Mouse (Mus musculus) kidney, postnatal 0 days (tissue): ENCODE measurements at regions not wholly inside any gene's neighbourhood (a gene's known extent, or its start where the extent isn't known, plus 50 kb on each side); places are given as distances from the start of the nearest gene placed in this dataset.
A peak's percentile ranks its signal among the peaks of the same experiment; 100 is the strongest.

Experiments used
- ATAC-seq: fragments of 200-750 bp; cut with Nextera tagmentation; replicated peaks from 2 replicates; pipeline ENCODE4 v1.8.0; 2017; ENCODE audit warnings: low read depth, moderate number of reproducible peaks, moderate TSS enrichment, moderate library complexity; ENCODE audit not compliant: low FRiP score
- DNase-seq: peaks from one replicate; pipeline ENCODE4 v3.0.0-alpha.2; 2016; ENCODE audit warnings: low spot score
- H3K27ac ChIP-seq: fragments of 300-500 bp; sonication (generic); 2 replicates; pipeline ENCODE4 v1.5.1; 2014; ENCODE audit warnings: mild to moderate bottlenecking
- H3K27me3 ChIP-seq: fragments of 300-500 bp; sonication (generic); 2 replicates; pipeline ENCODE4 v1.6.1; 2014; ENCODE audit warnings: low read length, mixed read lengths; ENCODE audit not compliant: insufficient read depth
- H3K36me3 ChIP-seq: fragments of 300-500 bp; sonication (generic); 2 replicates; pipeline ENCODE4 v1.6.1; 2014; ENCODE audit warnings: low read length, mixed read lengths; ENCODE audit not compliant: insufficient read depth
- H3K4me1 ChIP-seq: fragments of 300-500 bp; sonication (generic); replicated peaks from 2 replicates; pipeline ENCODE4 v1.6.1; 2014; ENCODE audit warnings: antibody characterized with exemption, low read length, mixed read lengths; ENCODE audit not compliant: insufficient read depth
- H3K4me2 ChIP-seq: fragments of 300-500 bp; sonication (generic); 2 replicates; pipeline ENCODE4 v1.6.1; 2014; ENCODE audit warnings: mild to moderate bottlenecking, low read length, moderate library complexity, mixed read lengths
- H3K4me3 ChIP-seq: fragments of 300-500 bp; sonication (generic); replicated peaks from 2 replicates; pipeline ENCODE4 v1.5.1; 2014; ENCODE audit warnings: low read depth, low read length
- H3K9ac ChIP-seq: fragments of 300-500 bp; sonication (generic); 2 replicates; pipeline ENCODE4 v1.6.1; 2014; ENCODE audit warnings: low read depth, low read length
- H3K9me3 ChIP-seq: fragments of 300-500 bp; sonication (generic); replicated peaks from 2 replicates; pipeline ENCODE4 v1.6.1; 2016; ENCODE audit warnings: low read length, inconsistent platforms, mixed read lengths
- CTCF ChIP-seq: IDR thresholded peaks from 2 replicates; pipeline ENCODE4 v1.5.1; 2016; ENCODE audit warnings: antibody characterized with exemption, low read depth, mild to moderate bottlenecking, moderate library complexity
- WGBS: fragments of 180-500 bp; shearing (Covaris S2); extraction: QIAGEN DNeasy Blood & Tissue Kit; methylation state at CpG from one replicate; pipeline ENCODE4 v1.1.7; 2014; 5-methylcytosine and 5-hydroxymethylcytosine counted together

DNA sequence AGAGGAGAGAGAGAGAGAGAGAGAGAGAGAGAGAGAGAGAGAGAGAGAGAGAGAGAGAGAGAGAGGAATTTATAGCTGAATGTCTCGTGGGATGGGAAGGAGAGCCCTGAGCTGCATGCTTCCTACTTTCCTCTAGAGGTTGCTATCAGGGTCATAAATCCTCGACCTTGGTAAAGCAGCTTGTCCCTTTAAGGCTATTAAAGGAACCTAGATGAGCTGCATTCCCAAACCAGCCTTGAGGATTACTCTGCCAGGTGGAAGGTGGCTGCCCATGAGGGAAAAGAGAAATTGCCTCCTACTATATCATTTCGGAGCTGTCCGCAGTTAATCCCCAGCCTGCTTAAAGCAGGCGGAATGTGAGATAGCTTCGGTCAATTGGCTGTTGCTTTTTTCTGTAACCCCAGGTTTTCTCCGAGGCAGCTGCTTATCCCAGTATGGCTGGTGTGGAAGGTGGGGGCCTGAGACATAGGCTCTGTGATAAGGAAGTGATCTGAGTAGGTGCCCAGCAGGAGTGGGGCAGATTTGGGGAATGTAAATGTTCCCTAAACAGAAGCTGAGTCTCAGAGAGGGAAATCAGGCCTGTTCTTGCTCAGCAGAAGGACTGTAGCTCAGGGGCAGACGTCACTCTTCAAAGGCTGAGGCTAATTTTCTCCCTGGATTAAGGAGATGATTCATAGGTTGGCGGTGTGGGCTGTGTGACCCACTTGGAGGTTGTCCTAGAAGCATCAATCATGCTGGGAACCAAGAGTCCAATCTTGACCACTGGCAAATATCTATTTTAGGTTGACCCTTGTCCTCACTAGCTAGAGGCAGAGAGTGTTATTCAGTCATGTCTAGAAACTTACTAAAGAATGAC, 255.2 kb upstream of the Camk1g start:
- no peak; the same call in 1 of the 2 replicates for ATAC-seq
- no peak for TF ChIP-seq CTCF
- H3K4me1 ChIP-seq, result no peaks in the 10 kb centered on the region
- no peak overlapping the region for H3K4me2 ChIP-seq
- no peak overlapping the region for H3K27ac ChIP-seq
- WGBS, result 21% methylated on average over 9 of the region's 9 CpGs
- H3K36me3 ChIP-seq, result no peaks in the 10 kb centered on the region
- H3K27me3 ChIP-seq, result no peaks in the 10 kb centered on the region
- H3K9ac ChIP-seq, result no peak overlapping the region
- peak; percentile 15 for DNase-seq
- no peak overlapping the region for H3K4me3 ChIP-seq
- H3K9me3 ChIP-seq, result no peaks in the 10 kb centered on the region

DNA sequence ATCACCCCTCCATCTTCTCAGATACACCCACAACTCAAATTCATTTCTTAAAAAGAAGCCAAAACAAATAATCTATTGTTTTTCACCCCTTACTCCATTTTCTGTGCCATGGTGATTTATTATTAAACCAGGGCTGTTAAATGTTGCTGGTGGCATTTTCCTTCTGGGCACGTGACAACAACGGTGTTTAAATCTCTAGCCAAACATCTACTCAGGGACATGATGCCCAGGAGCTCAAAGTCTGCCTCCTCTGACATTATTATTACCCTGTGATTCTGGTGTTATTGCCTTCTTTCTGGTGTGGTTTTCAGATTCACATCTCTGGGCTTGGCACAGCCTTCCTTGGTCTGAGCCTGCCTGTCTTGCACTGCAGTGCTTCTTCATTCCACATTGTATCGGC, 253.5 kb upstream of the Camk1g start:
- Histone ChIP-seq H3K27ac (no peak overlapping the region), H3K4me2 (no peak overlapping the region), H3K4me3 (no peak overlapping the region), H3K4me1 (no peaks in the 10 kb centered on the region), H3K9me3 (no peaks in the 10 kb centered on the region), H3K36me3 (no peaks in the 10 kb centered on the region), H3K9ac (no peak overlapping the region), H3K27me3 (no peaks in the 10 kb centered on the region)
- ATAC-seq, result no peak
- TF ChIP-seq CTCF, result no peak
- WGBS, result 76% methylated on average over 3 of the region's 3 CpGs
- no peak for DNase-seq

DNA sequence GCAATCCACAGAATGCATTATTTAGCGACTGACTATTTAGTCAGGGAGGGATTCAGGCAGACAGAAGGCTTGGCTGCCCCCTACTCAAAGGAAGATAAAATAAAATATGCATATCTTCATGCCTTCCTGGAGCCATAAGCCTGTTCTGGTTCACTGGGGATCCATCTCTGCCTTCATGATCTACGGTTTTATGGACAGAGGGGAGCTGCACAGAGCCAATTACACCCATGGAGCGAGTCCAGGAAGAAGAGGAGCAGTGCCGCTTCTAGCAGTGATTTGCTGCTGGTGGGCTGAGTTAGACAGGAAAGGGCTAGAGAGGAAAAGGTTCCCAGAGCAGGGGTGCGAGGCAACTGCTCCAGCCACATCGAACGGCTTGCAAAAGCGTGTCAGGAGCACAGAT, 248.2 kb upstream of the Camk1g start:
- no peak for ATAC-seq
- no peaks in the 10 kb centered on the region for H3K36me3 ChIP-seq
- no peaks in the 10 kb centered on the region for H3K4me1 ChIP-seq
- no peaks in the 10 kb centered on the region for H3K27me3 ChIP-seq
- H3K4me2 ChIP-seq, result no peak overlapping the region
- no peaks in the 10 kb centered on the region for H3K9me3 ChIP-seq
- H3K4me3 ChIP-seq, result no peak overlapping the region
- H3K27ac ChIP-seq, result no peak overlapping the region
- WGBS, result 18% methylated on average over 8 of the region's 8 CpGs
- no peak overlapping the region for H3K9ac ChIP-seq
- no peak for TF ChIP-seq CTCF
- DNase-seq, result peak; percentile 25

DNA sequence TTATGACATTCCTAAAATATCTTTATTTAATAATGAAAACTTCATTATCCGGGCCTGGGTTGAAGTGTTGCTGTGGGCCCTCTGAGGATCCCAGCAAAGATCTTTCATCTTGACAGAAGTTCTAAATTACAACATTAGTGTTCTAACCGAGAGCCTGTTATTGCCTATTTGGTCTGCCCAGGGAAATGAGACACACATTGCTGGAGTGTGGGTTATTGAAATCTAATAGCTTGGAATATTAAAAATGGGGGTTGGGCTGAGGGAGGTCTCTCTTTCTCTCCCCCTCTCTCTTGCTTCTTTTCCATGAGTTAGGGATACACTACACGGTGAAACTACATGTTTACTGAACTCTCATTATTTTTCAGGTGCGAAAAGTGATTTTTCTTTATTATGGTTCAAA, 240.4 kb upstream of the Camk1g start:
- H3K27me3 ChIP-seq, result no peaks in the 10 kb centered on the region
- no peak overlapping the region for H3K4me2 ChIP-seq
- 48% methylated on average over 4 of the region's 4 CpGs for WGBS
- no peak for ATAC-seq
- TF ChIP-seq CTCF, result no peak
- H3K36me3 ChIP-seq, result no peaks in the 10 kb centered on the region
- H3K9me3 ChIP-seq, result no peaks in the 10 kb centered on the region
- H3K4me1 ChIP-seq, result no peaks in the 10 kb centered on the region
- no peak overlapping the region for H3K27ac ChIP-seq
- no peak overlapping the region for H3K9ac ChIP-seq
- no peak overlapping the region for H3K4me3 ChIP-seq
- DNase-seq, result no peak

DNA sequence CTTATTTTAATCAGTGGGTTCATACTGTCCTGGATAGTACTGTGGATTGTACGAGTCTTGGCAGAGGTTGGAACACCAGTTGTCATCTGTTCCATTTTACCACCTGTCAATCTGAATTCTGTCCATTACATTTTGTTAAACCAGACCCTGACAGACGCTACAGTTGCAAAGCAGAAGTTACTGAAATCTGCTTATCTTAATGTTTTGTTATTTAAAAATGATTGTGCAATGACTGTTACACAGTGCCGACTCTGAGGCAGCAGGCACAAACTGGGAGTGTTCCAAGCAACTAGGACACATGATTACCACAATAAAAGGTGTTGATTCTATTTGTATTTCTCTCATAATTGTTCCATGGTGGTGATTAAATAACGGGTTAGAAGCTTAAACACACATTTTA, 229.8 kb upstream of the Camk1g start:
- Histone ChIP-seq H3K4me1 (no peaks in the 10 kb centered on the region), H3K9me3 (no peaks in the 10 kb centered on the region), H3K27ac (no peak overlapping the region), H3K36me3 (no peaks in the 10 kb centered on the region), H3K4me2 (no peak overlapping the region), H3K4me3 (no peak overlapping the region), H3K27me3 (no peaks in the 10 kb centered on the region), H3K9ac (no peak overlapping the region)
- TF ChIP-seq CTCF, result no peak
- WGBS, result 74% methylated on average over 4 of the region's 4 CpGs
- ATAC-seq, result no peak
- no peak for DNase-seq

DNA sequence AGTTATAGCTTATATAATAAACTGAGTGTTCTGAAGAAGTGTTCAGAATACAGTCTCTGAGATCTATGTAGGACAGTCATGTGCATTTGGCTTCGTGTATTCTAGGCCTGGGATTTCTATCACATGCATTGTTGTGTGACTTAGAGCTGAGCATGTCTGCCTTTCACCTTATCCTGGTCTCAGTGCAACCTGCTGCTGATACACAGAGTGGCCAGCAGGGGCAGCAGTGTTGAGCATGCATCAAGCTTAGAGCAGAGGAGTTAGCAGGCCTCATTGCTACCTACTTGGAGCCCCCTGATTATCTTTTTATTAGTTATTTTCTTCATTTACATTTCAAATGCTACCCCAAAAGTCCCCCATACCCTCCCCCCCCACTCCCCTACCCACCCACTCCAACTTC, 229.1 kb upstream of the Camk1g start:
- no peaks in the 10 kb centered on the region for H3K4me1 ChIP-seq
- ATAC-seq, result no peak
- 40% methylated on average over 1 of the region's 1 CpGs for WGBS

More for the DNA sequence above, 229.1 kb upstream of the Camk1g start:
- Histone ChIP-seq H3K9me3 (no peaks in the 10 kb centered on the region), H3K4me3 (no peak overlapping the region), H3K27me3 (no peaks in the 10 kb centered on the region), H3K9ac (no peak overlapping the region), H3K27ac (no peak overlapping the region), H3K36me3 (no peaks in the 10 kb centered on the region), H3K4me2 (no peak overlapping the region)
- TF ChIP-seq CTCF, result peak; percentile 62
- DNase-seq, result no peak
